Comparison of ENCODE assay signal across 8 mouse cellular contexts in the genomic region with DNA sequence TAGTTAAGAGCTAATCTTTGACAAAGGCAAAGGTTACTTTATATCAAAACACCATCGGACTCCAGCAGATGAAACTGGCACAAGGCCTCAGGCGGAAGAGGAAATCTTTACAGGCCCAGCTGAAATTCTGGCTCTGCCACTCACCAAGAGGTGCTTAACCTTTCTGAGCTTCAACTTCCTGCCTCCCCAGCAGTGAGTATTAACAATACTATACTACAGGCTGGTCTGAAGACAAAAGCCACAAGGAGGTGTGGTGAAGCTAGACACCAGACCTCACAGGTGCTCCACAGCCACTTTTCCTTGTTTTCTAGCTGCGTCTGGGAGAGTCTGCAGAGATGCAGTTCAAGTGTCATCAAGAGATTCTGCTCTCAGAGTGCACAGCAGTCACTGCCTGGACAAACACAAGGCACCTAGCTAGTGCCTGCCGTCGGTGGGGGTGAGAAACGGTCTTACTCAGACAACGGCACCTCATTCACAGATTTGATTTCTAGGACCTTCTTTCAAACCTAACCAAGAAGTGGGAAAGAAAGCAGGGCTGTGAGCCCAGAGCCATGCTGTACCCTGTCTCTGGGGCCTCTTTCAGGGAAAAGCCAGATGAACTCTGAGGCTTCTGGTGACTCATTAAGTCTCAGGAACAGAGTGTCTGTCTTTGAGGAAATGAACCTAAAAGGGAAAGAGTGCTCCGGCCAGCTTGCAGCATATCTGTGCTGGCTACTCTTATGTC. TPM values are rescaled to one million over a fixed set of nuclear protein-coding genes. Genes with fewer than 3 reads are reported as not detected.
DNase-seq lines count a peak whose midpoint lies in the region; ATAC-seq lines count a peak whose summit lies in the region.
"Had no signal": no experiment of that assay in that cellular context is flagged by ENCODE, and none has a peak within 500 bp of the region (broad histone marks: within the 10 kb centered on the region; RNA-seq: fewer than 3 reads in every experiment).

No protein-coding gene starts in this region.

- no peak overlapping the region for H3K4me3 ChIP-seq in limb, embryonic 12.5 days (replicated peaks)
- H3K4me3 ChIP-seq in stomach, embryonic 16.5 days (replicated peaks; ENCODE audit: low read length) = no peak overlapping the region
- H3K4me3 ChIP-seq: hindbrain, embryonic 15.5 days had no signal

- H3K27ac ChIP-seq in limb, embryonic 12.5 days = peak overlapping the region; percentile 73; the same call in 1 of the 2 replicates
- H3K27ac ChIP-seq in stomach, embryonic 16.5 days (ENCODE audit: low read length) = peak overlapping the region; percentile 90
- H3K27ac ChIP-seq: hindbrain, embryonic 15.5 days had no signal

- H3K4me2 ChIP-seq in limb, embryonic 12.5 days = no peak overlapping the region
- peak overlapping the region; percentile 19; the same call in 1 of the 2 replicates for H3K4me2 ChIP-seq in stomach, embryonic 16.5 days (ENCODE audit: low read depth, low read length)
- H3K4me2 ChIP-seq: hindbrain, embryonic 15.5 days had no signal

- no peak overlapping the region for H3K9ac ChIP-seq in limb, embryonic 12.5 days (replicated peaks)
- H3K9ac ChIP-seq in stomach, embryonic 16.5 days (ENCODE audit: low read length) = peak overlapping the region; percentile 8; the same call in 1 of the 2 replicates
- H3K9ac ChIP-seq: hindbrain, embryonic 15.5 days had no signal

- no peaks in the 10 kb centered on the region for H3K9me3 ChIP-seq in limb, embryonic 12.5 days
- H3K9me3 ChIP-seq in stomach, embryonic 16.5 days (replicated peaks; ENCODE audit: control insufficient read depth, low read length) = no peaks in the 10 kb centered on the region
- H3K9me3 ChIP-seq: hindbrain, embryonic 15.5 days had no signal

- 50% methylated on average over 8 of the region's 8 CpGs for WGBS in limb, embryonic 12.5 days
- 38% methylated on average over 8 of the region's 8 CpGs for WGBS in stomach, embryonic 16.5 days

- no peak for ATAC-seq in limb, embryonic 12.5 days (ENCODE audit: insufficient number of reproducible peaks, insufficient read depth, low FRiP score, low TSS enrichment, low read depth)
- ATAC-seq in stomach, embryonic 16.5 days (ENCODE audit: insufficient read depth, low FRiP score) = peak; percentile 54; the same call in 1 of the 2 replicates

- no peaks in the 10 kb centered on the region for H3K27me3 ChIP-seq in limb, embryonic 12.5 days
- no peaks in the 10 kb centered on the region for H3K27me3 ChIP-seq in stomach, embryonic 16.5 days (ENCODE audit: control insufficient read depth, insufficient read depth, low read length)
- H3K27me3 ChIP-seq: hindbrain, embryonic 15.5 days had no signal

- DNase-seq in 3T3-L1 (ENCODE audit: low read depth, low spot score) = peak; percentile 68
- DNase-seq in CD4-positive, CD25-positive, alpha-beta regulatory T cell, adult 2 months (ENCODE audit: low read depth, low spot score) = peak; percentile 66
- DNase-seq in heart, adult 8-10 months (ENCODE audit: low spot score) = peak; percentile 58
- DNase-seq in ovary, postnatal 36 days (ENCODE audit: low spot score) = no peak
- no peak for DNase-seq in layer of hippocampus, adult 9-11 months

- H3K36me3 ChIP-seq in limb, embryonic 12.5 days = peaks cover 13% of the 10 kb centered on the region
- H3K36me3 ChIP-seq in stomach, embryonic 16.5 days (ENCODE audit: control insufficient read depth, insufficient read depth, low read length) = peaks cover 4% of the 10 kb centered on the region; the same call in 1 of the 2 replicates

- H3K4me1 ChIP-seq in limb, embryonic 12.5 days (replicated peaks) = peaks cover 21% of the 10 kb centered on the region; the same call in 1 of the 2 replicates
- H3K4me1 ChIP-seq in stomach, embryonic 16.5 days (ENCODE audit: control insufficient read depth, insufficient read depth, low read length) = peaks cover 16% of the 10 kb centered on the region
- H3K4me1 ChIP-seq: hindbrain, embryonic 15.5 days had no signal

RNA-seq across cellular contexts. Expression of a gene that starts 18.8 kb away (rescaled TPM):
- 10 to 100 TPM; 12.8 to 16.3 (median 13.8) TPM for total RNA-seq in heart, adult 8-10 months (2022)
- polyA plus RNA-seq in limb, embryonic 12.5 days (2016; fragmentation: Nextera tagmentation; extraction: Ambion mirVana) = 40.1 and 42.3 TPM in 2 replicates
- 39.5 and 43.6 TPM in 2 replicates for polyA plus RNA-seq in stomach, embryonic 16.5 days (2015; fragmentation: Nextera tagmentation; extraction: Ambion mirVana)

Comparison
In these comparisons a context has a peak if more than half of its experiments do, and no peak if none do; other contexts are left out.
1. DNase-seq: peak in 3T3-L1 (single experiment), CD4-positive, CD25-positive, alpha-beta regulatory T cell, adult 2 months (single experiment) and heart, adult 8-10 months (single experiment); none in ovary, postnatal 36 days (single experiment) and layer of hippocampus, adult 9-11 months (single experiment).